Mouse (Mus musculus): Measurements from ENCODE around the gene Cers6.

Gene Cers6

DNA sequence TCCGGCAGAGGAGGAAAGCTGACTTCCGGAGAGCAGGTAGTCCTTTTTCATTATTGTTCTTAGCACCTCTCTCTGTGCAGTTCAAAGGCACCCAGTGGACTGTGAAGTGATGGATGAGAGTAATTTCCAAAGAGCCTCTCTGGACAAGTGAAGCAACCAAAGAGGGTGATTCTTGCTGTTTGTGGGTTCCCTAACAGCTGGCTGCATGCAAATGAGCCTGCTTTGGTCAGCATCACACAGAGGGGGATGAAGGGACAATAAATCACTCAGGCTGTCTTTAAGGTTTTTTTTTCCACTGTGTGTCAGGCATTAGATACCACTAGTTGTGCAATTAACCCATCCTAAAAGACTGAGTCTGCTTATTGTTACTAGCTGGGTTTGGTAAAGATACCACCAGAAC lies 258.5 kb downstream of the Cers6 start:
- DNase-seq (ENCODE audit: low spot score), result no peak

DNA sequence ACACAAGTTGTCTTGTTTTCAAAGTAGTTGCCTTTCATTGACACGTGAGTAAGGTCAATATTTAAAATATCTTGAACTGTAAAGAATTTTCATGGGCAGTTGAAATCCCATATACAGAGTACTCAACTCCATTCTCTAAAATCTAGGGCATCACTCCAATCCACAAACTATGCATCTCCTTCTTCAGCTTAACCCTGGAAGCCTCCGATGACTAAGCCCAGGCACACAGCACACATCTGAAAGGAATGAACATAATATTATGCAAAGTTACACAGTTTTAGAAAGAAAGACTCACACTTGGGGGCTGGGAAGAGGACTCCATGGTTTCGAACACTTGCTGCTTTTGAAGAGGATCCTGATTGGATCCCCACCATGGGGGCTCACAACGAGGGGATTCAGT lies 260.4 kb downstream of the Cers6 start:
- DNase-seq (ENCODE audit: low spot score), result no peak

DNA sequence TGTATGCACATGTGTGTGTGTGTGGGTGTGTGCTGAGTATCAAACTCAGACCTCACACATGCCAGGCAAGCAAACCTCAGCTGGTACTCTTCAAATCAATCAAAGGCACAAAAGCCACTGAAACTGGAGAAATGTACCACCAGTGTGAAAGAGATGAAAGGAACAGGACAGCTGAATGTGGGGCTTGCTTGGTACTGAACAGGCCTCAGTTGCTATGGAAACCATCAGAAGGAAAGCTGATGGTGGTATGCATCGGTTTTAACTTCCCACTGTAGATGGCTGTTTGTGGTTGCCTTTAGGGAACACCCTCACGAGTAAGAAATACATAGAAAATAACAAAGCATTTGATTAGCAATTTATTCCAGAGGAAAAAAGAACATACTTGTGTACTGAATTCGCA lies 264.2 kb downstream of the Cers6 start:
- DNase-seq (ENCODE audit: low spot score), result no peak

DNA sequence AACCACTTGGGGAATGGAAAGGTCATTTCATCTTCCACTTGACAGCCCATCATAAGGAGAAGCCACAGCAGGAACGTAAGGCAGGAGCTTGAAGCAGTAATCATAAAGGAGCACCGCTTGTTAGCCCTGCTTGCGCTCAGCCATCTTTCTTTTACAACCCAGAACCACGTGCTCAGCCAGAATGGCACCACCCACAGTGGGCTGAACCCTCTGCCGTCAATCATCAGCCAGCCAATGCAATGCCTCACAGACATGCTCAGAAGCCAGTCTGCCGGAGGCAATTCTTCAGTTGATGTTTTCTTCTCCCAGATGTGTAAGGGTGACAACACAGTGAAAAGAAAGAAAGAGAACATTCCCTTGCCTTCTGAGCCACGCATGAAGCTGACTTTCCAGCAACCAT lies 267.1 kb downstream of the Cers6 start:
- DNase-seq (ENCODE audit: low spot score), result peak; percentile 82

DNA sequence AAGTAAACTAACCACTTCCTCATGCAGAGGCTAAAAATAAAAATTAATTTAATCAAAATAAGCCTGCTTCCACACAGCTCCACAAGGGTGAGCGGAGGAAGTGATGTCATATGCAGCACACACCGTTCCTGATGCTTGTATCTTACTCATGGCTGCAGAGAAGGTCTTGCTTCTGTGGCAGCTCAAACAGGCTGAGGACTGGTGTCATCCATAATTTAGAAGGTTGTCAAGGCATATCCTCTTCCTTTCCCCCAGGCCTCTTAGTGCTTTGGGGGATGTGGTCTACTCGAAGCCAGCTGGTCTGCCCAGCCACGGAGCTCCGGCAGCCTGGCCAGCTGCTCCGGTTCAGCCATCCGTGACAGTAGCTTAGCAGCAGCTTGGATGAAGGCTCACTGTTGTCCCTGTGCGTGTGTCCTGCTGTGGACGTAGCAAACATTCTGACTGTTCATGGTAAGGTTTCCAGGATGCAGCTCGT lies 267.7 kb downstream of the Cers6 start:
- peak; percentile 69 for DNase-seq (ENCODE audit: low spot score)

DNA sequence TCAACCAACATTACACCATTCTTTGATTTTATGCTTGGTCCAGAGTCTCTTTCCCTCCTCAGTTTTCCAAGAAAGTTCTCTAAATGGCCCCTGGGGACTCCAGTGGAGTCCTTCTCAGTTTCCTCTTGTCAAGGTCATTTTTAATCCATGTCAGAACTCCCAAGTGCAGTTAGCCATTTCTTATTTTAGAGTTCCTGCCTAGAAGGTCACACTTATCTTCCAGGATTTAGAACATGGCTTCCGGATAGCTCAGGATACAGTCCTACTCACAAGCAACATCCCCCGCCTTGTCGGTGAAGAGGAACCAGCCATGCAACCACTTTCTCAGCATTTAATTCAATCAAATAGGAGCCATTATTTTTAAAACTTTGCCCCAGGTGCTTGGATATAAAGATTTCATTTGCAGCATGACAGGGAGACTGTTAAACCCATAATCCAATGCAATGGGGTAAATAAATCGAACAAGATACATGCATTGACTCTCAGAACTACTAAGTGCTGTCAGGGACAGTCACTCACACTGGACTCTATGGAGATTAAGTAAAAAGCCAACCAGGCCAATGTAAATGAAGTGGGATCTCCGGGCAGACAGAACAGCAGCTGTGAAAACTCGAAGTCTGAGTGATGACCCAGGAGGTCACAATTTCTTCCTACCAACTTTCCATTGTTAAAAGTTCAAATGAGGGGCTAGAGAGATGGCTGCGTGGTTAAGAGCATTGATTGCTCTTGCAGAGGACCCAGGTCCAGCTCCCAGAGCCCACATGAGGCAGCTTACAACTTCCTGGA lies 268.4 kb downstream of the Cers6 start:
- DNase-seq (ENCODE audit: low spot score), result no peak

DNA sequence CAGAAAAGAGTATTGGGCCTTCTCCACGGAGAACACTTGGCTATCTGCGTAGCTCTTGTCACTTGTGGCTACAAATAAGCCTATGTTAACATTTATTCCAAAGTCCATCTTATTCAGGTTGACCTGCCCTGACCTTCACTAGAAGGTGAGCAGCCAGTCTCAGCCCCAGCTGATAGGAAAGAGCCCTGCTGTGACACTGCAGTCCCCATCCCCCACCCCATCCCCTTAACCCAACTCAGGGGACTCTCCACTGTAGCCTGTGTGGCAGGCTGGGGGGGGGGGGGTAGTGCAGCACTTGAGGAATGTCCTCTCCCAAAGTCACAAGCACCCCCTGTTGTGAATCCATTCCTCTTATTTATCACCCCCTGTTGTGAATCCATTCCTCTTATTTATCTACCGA lies 270.8 kb downstream of the Cers6 start:
- no peak for DNase-seq (ENCODE audit: low spot score)

DNA sequence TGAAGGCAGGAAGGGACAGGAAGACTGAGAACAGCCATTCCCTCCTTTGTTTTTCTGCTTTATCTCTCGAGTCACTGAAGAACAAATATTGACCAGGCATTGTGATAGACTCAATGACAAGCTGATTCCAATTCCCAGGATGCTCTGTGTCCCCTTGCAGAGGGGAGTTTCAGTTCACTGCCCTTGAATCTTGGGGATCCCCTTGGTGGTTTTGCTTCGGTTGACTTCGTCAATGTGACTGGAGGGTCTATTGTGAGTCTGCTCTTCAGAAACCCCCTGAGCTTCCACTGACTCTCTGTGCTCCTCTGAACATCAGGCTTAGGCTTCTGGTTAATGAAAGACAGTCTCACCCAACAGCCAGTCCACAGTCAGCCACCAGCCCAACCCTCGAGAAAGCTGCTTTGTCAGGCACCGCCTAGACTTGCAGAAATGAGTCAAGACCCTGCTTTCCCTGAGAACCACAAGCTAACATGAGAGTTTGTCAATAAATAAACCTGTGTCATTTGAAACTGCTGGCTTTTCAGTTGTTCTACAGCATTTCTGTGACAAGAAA lies 271.3 kb downstream of the Cers6 start:
- no peak for DNase-seq (ENCODE audit: low spot score)

DNA sequence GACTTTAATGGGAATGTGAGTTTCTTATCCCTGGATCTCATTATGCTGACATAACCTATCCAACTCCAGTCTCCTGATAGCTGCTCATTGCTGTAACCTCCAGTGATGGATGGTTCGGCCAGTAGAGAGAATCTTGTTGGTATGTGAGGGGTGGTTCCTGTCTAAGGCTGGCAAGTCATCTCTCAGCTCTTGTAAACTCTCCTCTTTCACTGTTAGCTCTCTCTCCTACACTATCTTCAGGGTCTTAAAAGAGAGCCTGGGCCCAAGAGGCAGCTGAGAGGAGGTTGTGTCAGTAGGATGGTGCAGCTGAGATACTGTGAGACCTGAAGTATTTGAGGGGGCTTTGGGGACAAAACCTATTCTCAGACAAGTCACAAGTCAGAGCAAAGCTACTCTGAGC lies 272.9 kb downstream of the Cers6 start:
- DNase-seq (ENCODE audit: low spot score), result no peak

DNA sequence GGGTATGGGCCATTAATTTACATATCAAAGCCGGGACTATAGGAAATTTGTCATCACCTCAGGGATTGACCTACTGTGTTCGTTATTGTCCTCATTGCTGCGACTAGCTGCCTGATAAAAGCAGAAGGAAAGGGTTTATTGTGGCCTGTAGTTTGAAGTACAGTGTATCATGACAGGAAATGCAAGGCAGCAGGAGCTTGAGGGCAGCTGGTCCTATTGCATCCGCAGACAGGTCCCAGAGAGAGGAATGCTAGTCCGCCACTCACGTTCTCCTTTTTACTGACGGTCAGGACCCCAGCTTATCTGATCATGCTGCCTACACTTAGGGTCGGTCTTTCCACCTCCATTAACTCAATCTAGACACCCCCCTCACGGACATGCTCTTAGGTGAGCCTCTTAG lies 273.7 kb downstream of the Cers6 start:
- no peak for DNase-seq (ENCODE audit: low spot score)

DNA sequence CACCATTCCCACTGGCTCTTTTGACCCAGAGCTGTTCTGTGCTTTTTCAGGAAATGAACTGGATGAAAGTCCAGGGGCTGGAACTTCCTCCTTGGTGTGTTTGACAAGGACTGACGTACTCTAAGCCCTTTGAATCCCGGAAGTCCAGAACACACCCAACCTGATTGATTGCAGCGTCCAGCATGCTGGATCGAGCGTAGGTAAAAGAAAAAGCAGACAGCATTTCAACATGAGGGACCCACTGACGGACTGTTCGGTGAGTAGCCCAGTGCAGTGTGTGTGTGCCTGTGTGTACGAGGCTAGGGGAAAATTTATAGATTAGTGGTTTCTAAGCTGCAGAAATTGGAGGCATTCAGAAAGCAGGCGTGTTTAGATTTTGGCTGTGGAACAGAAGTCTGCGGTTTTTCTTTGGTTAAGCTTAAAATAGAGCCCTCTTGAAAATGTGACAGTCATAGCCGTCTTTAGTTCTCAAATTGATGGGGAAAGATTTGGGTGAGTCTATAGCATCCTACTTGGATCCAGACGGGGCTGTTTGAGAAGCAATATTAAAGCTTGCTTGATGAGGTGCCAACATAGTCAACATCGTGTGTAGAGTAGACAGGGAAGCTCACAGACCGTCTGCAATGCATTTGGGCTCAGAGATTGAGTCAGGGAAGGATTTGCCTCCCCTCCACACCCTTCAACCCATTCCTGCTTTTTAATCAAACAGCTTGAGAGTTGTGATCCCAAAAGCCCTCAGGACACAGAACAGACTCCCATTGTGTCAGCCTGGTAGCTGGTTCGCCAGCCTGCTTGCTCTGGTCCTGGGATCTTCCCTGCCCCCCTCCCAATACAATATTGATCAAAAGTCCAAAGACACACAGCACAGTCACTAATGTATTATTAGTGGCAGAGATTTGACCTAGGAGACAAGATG lies 274.7 kb downstream of the Cers6 start, which contains the start of gene Nostrin:
TSS of gene Nostrin (plus strand) at position 140 of the 916 bp plus-strand sequence.
- DNase-seq (ENCODE audit: low spot score), result no peak

DNA sequence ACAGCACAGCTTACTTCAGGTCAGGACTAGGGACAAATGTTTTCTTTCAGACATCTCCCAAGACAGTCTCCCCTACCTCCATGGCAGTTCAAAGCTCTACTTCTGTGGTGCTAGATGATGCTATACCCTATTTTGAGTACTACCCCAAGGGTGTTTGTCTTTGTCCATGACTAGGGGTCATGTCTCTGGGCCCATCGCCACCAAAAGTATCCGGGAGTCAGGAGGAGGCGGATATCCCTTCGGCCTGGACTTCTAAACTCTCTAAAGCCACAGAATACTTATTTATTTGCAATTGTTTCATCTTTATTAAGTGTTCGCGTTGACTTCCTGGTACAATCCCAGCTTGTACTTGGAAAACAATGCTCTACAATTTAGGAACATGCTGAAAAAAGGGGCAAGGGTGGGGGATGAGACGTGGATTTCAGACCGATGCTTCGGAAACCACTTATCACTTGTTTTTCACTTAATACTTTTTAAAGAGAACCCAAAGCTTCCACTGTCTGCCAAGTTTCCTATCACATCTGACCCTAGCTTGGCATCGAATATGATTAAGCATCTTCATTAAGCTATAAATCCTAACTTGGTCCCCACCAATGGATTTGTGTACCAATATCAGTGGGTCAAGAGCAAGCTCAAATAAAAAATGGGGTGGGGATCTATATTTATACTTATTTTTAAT lies 276.3 kb downstream of the Cers6 start:
- DNase-seq (ENCODE audit: low spot score), result no peak

DNA sequence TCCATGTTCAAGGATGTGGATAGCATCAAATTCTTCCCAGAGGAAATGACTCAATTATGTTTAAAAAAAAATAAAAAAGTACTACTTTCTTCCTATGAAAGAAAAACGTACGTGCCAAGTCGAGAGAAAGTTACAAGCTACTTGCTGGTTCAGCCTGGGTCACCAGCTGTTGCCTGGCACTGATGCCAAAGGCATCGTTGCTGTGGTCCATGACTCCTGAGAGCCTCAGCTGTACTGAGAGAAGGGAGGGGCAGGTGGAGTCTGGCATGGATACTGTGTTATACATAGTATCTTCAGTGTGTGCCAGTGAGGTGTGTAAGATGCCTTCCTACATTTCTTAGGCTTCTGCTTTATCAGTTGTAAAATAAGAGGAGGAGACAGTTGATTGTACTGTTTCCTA lies 277.5 kb downstream of the Cers6 start:
- DNase-seq (ENCODE audit: low spot score), result no peak

DNA sequence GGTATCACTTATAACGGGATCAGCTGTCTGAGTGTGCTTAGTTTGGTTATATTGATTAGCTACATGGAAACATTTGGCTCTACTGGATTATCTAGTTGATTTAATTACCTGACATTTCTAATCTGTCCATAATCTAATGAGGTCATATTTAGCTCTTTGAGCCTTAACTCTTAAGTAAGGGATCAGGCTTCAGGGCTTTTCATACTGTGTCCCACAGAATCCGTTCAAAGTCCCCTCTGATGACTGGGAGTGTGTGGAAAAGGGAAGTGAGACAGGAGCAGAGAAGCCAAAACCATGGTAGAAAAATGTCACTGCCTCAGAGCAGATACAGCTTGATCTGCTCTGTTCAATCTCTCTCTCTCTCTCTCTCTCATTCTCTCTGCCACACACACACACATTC lies 279.0 kb downstream of the Cers6 start:
- DNase-seq (ENCODE audit: low spot score), result no peak

DNA sequence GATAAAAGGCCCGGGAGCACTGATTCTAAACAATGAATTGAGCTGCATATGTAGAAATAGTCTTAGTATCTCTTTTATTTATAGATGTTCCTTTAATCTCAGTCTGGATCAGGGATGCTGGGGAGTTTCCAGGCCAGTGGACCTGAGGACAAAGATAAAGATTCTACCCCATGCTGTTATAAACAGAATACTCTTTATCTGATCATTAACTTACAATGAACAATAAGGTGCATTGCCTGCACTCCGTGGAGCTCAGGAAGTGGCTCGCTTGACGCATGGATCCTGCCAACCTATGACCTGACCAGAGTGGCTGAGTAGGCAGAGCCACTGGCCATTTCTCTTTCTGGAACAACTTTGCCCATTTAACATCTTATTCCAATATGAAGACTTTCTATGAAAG lies 279.6 kb downstream of the Cers6 start:
- DNase-seq (ENCODE audit: low spot score), result no peak

DNA sequence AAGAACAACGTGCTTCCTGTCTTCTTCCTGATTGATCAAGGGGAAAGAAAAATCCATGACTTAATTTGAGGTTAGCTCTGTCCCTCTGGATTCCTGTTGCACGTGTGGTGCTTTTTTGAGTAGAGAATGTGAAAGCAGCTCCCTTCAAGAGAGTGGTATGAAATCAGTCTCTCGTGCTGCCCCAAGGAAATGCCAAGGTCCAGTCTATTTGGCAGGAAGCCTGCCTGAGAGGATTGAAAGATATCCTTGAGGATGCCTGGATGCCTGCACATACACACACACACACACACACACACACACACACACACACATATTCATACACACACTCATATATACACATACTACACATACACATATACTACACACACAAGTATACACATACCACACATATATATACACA lies 287.4 kb downstream of the Cers6 start:
- no peak for DNase-seq (ENCODE audit: low spot score)

DNA sequence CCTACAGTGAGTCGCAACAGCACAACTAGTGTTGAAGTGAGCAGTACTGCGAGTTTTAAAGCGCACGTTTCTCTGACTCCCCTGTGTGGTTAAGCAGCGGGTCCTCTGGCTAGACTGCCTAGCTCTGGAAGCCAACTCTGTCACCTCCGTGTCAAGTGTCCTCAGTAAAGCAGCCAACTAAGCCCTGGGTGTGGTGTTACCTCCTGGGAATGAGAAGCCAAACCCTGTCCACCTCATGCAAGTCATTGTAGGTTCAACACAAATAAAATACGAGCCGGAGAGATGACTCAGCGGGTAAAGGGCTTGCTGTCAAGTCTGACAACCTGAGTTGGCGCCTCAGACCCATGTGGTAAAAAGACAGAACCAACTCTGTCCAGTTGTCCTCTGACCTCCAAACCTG lies 287.9 kb downstream of the Cers6 start:
- DNase-seq (ENCODE audit: low spot score), result no peak

DNA sequence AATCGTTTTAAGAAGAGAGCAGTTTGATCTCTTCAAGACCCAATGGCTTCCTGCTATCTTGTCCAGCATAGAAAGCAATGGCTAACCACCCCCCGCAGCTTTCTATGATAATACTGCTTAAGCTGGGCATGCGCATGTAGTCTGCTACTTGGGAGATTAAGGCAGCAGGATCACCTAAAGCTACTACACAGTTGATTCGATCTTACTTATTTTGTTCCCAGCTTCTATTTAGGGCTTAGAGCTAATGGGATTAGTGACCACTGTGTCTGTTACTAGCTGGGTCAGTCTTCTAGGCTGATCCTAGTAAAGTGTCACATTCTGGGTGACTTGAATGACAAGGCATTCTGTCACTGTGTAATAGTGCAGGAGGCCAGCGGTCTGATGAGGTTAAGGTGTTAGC lies 289.6 kb downstream of the Cers6 start:
- DNase-seq (ENCODE audit: low spot score), result no peak

DNA sequence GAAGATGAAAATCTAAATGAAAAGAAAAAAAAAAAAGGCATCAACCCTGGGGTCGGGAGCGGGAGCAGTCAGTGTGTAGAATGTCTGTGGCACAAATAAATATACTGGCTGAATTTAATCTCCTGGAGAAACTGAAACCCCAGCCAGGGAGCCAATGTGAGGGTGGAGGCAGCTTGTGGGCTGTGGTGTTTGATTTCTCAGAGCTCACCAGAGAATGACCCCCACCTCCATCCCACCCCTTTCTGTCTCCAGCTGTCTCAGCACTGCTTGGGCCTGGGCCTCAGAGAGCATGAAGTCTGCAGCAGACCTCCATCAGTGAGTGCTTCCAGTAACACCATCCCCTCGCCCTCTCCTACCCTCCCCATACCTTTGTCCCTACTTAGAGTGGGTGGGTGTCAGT lies 294.6 kb downstream of the Cers6 start:
- DNase-seq (ENCODE audit: low spot score), result no peak

DNA sequence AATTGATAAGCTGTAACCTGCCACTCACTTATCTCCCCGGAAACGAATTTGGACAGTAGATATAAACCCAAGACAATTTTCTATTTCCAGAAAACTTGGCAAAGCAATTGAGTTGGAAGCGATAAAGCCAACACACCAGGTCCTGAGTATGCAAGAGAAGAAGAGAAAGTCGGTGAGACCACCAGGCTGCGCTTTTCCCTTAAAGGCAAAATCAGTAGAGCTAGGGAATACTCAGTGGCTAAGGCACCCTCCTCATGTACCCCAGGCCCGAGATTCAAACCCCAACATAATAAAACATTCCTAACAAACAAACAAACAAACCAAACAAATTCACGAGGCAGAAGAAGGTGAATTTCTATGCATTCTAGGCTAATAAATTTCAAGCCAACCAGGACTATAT lies 295.0 kb downstream of the Cers6 start:
- DNase-seq (ENCODE audit: low spot score), result no peak

DNA sequence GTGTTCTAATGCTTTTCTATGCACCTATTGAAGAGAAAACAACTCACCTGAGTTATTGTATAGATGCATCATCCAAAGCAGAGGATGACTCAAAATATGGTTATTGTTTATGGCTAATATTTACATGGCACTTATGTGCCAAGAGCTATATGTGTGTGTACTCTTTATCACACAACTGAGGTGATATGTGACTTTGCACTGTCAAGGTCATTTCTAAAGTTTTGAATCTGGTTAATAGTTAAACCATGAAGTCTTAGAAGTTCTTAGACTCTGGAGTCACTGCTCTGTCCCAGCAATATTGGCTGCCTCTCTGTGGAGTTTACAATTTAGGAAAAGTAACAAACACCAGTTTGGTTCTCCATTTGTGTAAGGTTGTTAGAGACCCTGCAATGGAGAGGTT lies 297.7 kb downstream of the Cers6 start:
- no peak for DNase-seq (ENCODE audit: low spot score)

Data from MN1 (cell line).